Mouse (Mus musculus): ENCODE measurements around the gene Olfr1120.
"Not testable (repeated sequence)": the region's sequence is repeated elsewhere in the genome, so short reads cannot be mapped to it uniquely, and the experiment has no call there.

The Olfr1120 gene

GRCm38 (mm10) chr2:87354515-87354914, at the start of gene Olfr1120:
Gene Olfr1120, plus strand, starts transcription at chr2:87354815.
- DNase-seq = no peak

GRCm38 (mm10) chr2:87307281-87307680, 47.3 kb upstream of the Olfr1120 start, which contains the start of gene Olfr1118:
Gene Olfr1118, plus strand, starts transcription at chr2:87307581.
- DNase-seq = no peak

- not testable (repeated sequence) for DNase-seq
Observed at GRCm38 (mm10) chr2:87360121-87360520, 5.5 kb downstream of the Olfr1120 start.

GRCm38 (mm10) chr2:87369595-87369994, 15.0 kb downstream of the Olfr1120 start, which contains the start of gene Olfr1121:
Gene Olfr1121, plus strand, starts transcription at chr2:87369895.
- no peak for DNase-seq

DNA sequence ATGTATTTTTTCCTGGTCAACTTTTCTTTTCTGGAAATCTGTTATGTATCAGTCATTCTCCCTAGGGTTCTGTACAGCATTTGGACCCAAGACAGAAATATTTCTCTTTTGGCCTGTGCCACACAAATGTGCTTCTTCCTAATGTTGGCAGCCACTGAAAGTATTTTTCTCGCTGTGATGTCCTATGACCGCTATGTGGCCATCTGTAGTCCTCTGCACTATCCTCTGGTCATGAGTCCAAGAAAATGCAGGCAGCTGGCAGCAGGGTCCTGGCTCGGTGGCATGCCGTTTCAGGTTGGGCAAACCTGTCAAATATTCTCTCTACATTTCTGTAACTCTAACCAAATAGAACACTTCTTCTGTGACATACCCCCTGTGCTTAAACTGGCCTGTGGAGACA, 17.1 kb downstream of the Olfr1120 start:
- peak; percentile 80 for DNase-seq

GRCm38 (mm10) chr2:87383935-87384334, 29.3 kb downstream of the Olfr1120 start:
- no peak for DNase-seq

- no peak for DNase-seq
Observed at GRCm38 (mm10) chr2:87385549-87385948, 30.9 kb downstream of the Olfr1120 start, which contains the start of gene Olfr1122. Gene Olfr1122, plus strand, starts transcription at chr2:87385849.

DNA sequence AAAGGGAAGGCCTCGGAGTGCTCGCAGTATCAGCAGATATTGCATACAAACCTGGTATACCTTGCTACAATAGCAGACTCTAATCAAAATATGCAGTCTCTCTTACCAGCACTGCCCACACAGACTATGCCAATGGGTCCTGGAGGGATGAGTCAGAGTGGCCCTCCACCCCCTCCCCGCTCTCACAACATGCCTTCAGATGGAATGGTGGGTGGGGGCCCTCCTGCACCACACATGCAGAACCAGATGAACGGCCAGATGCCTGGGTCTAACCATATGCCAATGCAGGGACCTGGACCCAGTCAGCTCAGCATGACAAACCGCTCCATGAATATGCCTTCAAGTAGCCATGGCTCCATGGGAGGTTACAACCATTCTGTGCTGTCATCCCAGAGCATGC, 39.0 kb downstream of the Olfr1120 start:
- DNase-seq = not testable (repeated sequence)

- not testable (repeated sequence) for DNase-seq
Observed at GRCm38 (mm10) chr2:87394686-87395085, 40.1 kb downstream of the Olfr1120 start.

Data from cerebellum, adult 9-11 months (tissue).